Mouse (Mus musculus) liver, adult 2 months (tissue): ENCODE data around the gene Slc27a5.

Experiments used
- CTCF ChIP-seq: fragments of 200-500 bp; IDR thresholded peaks from 2 replicates; pipeline ENCODE4 v1.5.1; 2011; ENCODE audit warnings: low read depth, low read length, control low read depth
- POLR2A ChIP-seq: fragments of 200-500 bp; IDR thresholded peaks from 2 replicates; pipeline ENCODE4 v1.6.1; 2011; ENCODE audit warnings: low read length, control low read depth; ENCODE audit not compliant: insufficient read depth; ENCODE audit errors: extremely low read depth

- TF ChIP-seq POLR2A (no peak), CTCF (no peak)
Measured at GRCm38 (mm10) chr7:12986906-12987305, 11.1 kb downstream of the Slc27a5 start.
